Mouse (Mus musculus) bone marrow, adult 2 months (tissue): ENCODE results near the gene Cwc22.

Experiments
- CTCF ChIP-seq: fragments of 200-500 bp; IDR thresholded peaks from 2 replicates; pipeline ENCODE4 v1.5.1; 2011; ENCODE audit warnings: low read length, control low read depth; ENCODE audit not compliant: control insufficient read depth, insufficient read depth
- POLR2A ChIP-seq: fragments of 200-500 bp; IDR thresholded peaks from 2 replicates; pipeline ENCODE4 v1.6.1; 2011; ENCODE audit warnings: low read depth, mild to moderate bottlenecking, control low read depth, low read length, borderline replicate concordance; ENCODE audit not compliant: control insufficient read depth

DNA sequence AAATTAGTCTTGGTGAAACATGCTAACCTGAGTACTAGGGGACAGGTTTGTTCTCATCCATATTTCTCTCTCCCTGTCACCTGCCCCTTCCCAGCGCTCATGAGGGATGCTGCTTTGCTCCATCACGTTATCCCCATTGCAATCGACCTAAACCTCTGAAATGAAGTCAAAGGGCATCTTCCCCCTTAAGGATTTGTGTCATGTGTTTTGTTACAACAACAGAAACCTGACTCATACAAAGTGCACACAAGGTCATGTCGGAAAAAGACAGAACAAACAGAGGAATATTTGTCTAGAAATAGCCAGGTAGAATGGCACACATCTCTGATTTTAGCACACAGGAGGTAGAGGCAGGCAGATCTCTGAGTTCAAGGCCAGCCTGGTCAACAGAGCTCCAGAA, 38.0 kb upstream of the Cwc22 start:
- TF ChIP-seq POLR2A: no peak
- TF ChIP-seq CTCF: no peak
